Mouse (Mus musculus) forebrain, embryonic 16.5 days (tissue): ENCODE results near the gene Dnaaf2. TPM values are rescaled to one million over a fixed set of nuclear protein-coding genes. Genes with fewer than 3 reads are reported as not detected.
"Not testable (repeated sequence)": the region's sequence is repeated elsewhere in the genome, so short reads cannot be mapped to it uniquely, and the experiment has no call there.

Source experiments
- ATAC-seq: fragments of 200-750 bp; cut with Nextera tagmentation; 2 replicates; pipeline ENCODE4 v1.8.0; 2017; ENCODE audit warnings: mild to moderate bottlenecking, moderate library complexity
- H3K27ac ChIP-seq: fragments of 300-500 bp; sonication (generic); 2 replicates; pipeline ENCODE4 v1.5.1; 2014; ENCODE audit warnings: low read length, control low read depth
- H3K27me3 ChIP-seq: fragments of 300-500 bp; sonication (generic); replicated peaks from 2 replicates; pipeline ENCODE4 v1.6.1; 2014; ENCODE audit warnings: low read length; ENCODE audit not compliant: control insufficient read depth, insufficient read depth
- H3K36me3 ChIP-seq: fragments of 300-500 bp; sonication (generic); 2 replicates; pipeline ENCODE4 v1.6.1; 2014; ENCODE audit not compliant: control insufficient read depth, insufficient read depth
- H3K4me1 ChIP-seq: fragments of 300-500 bp; sonication (generic); replicated peaks from 2 replicates; pipeline ENCODE4 v1.6.1; 2014; ENCODE audit warnings: low read length; ENCODE audit not compliant: control insufficient read depth, insufficient read depth
- H3K4me2 ChIP-seq: fragments of 300-500 bp; sonication (generic); 2 replicates; pipeline ENCODE4 v1.6.1; 2014; ENCODE audit warnings: mild to moderate bottlenecking, low read length, control low read depth
- H3K4me3 ChIP-seq: fragments of 300-500 bp; sonication (generic); replicated peaks from 2 replicates; pipeline ENCODE4 v1.5.1; 2014; ENCODE audit warnings: mild to moderate bottlenecking, low read length, control low read depth
- H3K9ac ChIP-seq: fragments of 300-500 bp; sonication (generic); replicated peaks from 2 replicates; pipeline ENCODE4 v1.6.1; 2014; ENCODE audit warnings: low read depth, low read length, control low read depth
- H3K9me3 ChIP-seq: fragments of 300-500 bp; sonication (generic); 2 replicates; pipeline ENCODE4 v1.6.1; 2016; ENCODE audit warnings: low read length; ENCODE audit not compliant: control insufficient read depth
- WGBS: fragments of 180-500 bp; shearing (Covaris S2); extraction: QIAGEN DNeasy Blood & Tissue Kit; methylation state at CpG from one replicate; pipeline ENCODE4 v1.1.7; 2014; 5-methylcytosine and 5-hydroxymethylcytosine counted together
- polyA plus RNA-seq: library from polyadenylated mRNA; unstranded; fragments of >200 nt; fragmentation: Nextera tagmentation; extraction: Ambion mirVana; gene quantifications from 2 replicates; pipeline ENCODE4 v1.2.1, GENCODE M21; 2015

Dnaaf2 gene
- polyA plus RNA-seq, 1 experiment from 2014 or later, result 9.1 TPM

DNA sequence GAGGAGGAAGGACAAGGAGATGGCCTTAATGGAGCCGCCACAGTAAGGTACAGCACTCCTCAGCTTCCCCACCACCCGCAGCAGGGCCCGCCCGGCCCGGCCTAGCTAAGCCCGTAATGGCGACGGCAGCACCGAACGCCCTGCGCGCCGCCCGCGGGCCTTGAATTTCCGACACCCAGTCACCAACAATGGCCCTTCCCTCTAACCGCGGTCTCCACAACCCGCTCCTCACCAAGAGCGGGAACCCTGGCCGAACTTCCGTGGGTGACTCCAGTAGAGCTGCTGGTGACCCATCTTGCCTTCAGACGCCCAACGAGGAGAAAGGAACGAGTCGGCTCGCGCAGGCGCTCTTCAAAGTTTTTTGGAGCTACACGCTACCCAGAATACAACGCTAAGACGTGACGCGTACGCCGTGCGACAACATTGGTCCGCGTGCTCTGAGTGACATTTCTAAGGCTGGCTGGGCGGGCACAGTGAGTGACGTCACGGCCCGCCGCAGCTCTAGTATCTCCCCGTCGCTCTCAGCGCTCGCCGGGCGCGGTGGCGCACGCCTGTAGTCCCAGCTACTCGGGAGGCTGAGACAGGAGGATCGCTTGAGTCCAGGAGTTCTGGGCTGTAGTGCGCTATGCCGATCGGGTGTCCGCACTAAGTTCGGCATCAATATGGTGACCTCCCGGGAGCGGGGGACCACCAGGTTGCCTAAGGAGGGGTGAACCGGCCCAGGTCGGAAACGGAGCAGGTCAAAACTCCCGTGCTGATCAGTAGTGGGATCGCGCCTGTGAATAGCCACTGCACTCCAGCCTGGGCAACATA, 39.3 kb downstream of the Dnaaf2 start, which contains the start of gene Rps29:
Gene Rps29, minus strand, starts transcription at position 422 of the 813 bp plus-strand sequence.
- Histone ChIP-seq H3K36me3 (peaks cover 13% of the 10 kb centered on the region), H3K4me2 (peak within 1 kb of the TSS; percentile 74), H3K9ac (peak within 1 kb of the TSS; percentile 84), H3K27ac (peak within 1 kb of the TSS; percentile 93), H3K4me3 (peak within 1 kb of the TSS; percentile 73)
- not testable (repeated sequence) for H3K9me3 ChIP-seq, H3K4me1 ChIP-seq, H3K27me3 ChIP-seq
- peak; percentile 99 for ATAC-seq
- WGBS, result under 1% methylated on average over 57 of the region's 68 CpGs

DNA sequence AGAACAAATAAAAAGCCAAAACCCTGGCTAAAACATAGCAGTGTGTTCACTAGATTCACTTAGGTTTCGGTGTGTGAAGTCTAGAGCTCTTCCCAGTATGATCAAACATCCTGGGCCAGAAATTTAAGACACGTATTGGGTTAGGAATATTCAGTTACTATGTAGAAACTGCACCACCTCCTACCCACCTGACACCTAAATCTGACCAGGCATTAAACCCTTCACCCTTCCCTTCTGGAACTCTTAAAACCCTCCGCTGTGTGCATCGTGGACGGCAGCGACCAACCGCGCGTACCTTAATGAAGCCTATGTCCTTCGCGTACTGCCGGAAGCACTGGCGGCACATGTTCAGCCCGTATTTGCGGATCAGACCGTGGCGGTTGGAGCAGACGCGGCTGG, 39.9 kb downstream of the Dnaaf2 start:
- ATAC-seq, result no peak
- Histone ChIP-seq H3K4me2 (peak overlapping the region; percentile 74), H3K36me3 (peaks cover 13% of the 10 kb centered on the region), H3K27ac (peak overlapping the region; percentile 93), H3K9ac (peak overlapping the region; percentile 84), H3K4me1 (peaks cover 9% of the 10 kb centered on the region), H3K4me3 (peak overlapping the region; percentile 73), H3K27me3 (no peaks in the 10 kb centered on the region), H3K9me3 (no peaks in the 10 kb centered on the region)
- WGBS, result under 1% methylated on average over 19 of the region's 19 CpGs

DNA sequence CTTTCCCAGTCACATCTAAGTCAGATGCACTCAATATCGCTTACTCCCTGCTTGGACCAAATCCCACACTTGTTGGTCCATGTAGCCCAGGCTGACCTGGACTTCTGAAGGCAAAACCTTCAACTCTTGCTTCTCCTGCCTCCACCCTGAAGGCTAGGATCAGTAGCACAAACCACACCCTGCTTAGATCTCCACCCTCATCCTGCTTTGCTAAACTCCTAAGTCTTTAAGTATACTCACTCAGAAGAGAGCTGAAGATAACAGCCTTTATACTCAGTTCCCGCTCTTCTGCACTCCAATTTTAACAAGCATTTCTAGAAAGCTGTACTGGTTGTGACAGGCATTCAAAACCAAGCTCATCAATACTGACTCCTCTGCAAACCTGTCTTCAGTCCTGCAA, 41.1 kb downstream of the Dnaaf2 start:
- H3K4me2 ChIP-seq, result no peak overlapping the region
- H3K9me3 ChIP-seq, result no peaks in the 10 kb centered on the region
- 97% methylated on average over 2 of the region's 2 CpGs for WGBS
- H3K4me1 ChIP-seq, result peaks cover 9% of the 10 kb centered on the region
- no peak for ATAC-seq
- H3K27me3 ChIP-seq, result no peaks in the 10 kb centered on the region
- peaks cover 13% of the 10 kb centered on the region for H3K36me3 ChIP-seq
- H3K9ac ChIP-seq, result no peak overlapping the region
- no peak overlapping the region for H3K27ac ChIP-seq
- no peak overlapping the region for H3K4me3 ChIP-seq

DNA sequence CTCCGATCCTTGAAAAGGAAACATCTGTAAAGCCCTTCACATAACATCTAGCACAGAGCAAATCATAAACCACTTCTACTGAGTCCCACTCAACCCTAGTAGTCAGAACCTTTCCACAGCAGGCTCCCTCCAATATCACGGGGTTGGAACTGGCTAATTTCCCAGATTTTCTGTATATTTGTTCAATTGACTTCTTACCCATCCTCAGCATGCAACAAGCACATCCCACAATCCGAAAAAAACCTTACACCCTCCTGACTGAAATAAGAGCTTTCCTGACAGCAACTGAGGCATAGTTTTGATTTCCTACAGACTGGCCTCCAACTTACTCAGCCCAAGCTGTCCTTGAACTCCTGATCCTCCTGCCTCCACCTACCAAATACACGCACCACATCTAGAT, 41.8 kb downstream of the Dnaaf2 start:
- no peak overlapping the region for H3K4me2 ChIP-seq
- no peak for ATAC-seq
- no peaks in the 10 kb centered on the region for H3K27me3 ChIP-seq
- H3K27ac ChIP-seq, result no peak overlapping the region
- no peak overlapping the region for H3K9ac ChIP-seq
- H3K4me3 ChIP-seq, result no peak overlapping the region
- H3K36me3 ChIP-seq, result peaks cover 13% of the 10 kb centered on the region
- WGBS, result 83% methylated on average over 4 of the region's 4 CpGs
- H3K9me3 ChIP-seq, result no peaks in the 10 kb centered on the region
- H3K4me1 ChIP-seq, result peaks cover 9% of the 10 kb centered on the region

DNA sequence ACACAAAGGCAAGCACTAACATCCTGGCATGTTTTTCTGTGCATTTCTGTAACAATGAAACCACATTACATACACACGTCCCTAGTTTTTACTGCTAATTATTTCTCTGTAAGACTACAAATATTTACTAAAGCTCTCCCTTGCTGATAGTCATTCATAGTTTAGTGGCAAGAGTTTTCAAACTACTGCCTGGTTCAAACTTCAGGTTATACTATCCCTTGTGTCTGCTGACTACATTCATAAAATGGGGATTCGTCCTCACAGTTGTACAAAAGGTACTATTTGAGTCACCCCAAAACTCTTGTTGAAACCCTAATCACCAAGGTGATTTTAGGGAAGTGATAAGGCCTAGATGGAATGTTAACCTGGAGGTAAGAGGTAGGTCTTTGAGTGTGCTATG, 42.3 kb downstream of the Dnaaf2 start:
- Histone ChIP-seq H3K36me3 (peaks cover 13% of the 10 kb centered on the region), H3K4me2 (no peak overlapping the region), H3K9ac (no peak overlapping the region), H3K9me3 (no peaks in the 10 kb centered on the region), H3K4me3 (no peak overlapping the region), H3K27ac (no peak overlapping the region), H3K27me3 (no peaks in the 10 kb centered on the region), H3K4me1 (peaks cover 9% of the 10 kb centered on the region)
- ATAC-seq, result no peak
- WGBS, result 82% methylated on average over 2 of the region's 2 CpGs

DNA sequence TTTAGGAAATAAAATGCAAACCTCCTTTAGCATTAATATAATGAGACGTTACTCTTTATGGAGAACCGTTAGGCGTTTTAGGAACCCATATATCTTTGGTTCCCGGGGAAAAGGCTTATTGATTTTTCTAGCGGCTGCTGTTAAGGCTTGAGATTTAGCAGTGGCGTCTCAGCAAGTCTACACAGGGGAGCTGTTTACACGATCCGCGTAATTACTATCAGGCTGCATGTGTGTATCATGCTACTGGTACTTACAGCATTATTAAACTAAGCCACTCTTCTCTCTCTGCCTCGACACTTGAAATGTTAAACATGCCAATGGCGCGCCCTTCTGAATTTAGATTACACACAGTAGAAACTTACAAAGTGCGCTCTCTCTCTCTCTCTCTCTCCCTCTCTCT, 48.2 kb downstream of the Dnaaf2 start:
- no peaks in the 10 kb centered on the region for H3K27me3 ChIP-seq
- H3K4me1 ChIP-seq, result no peaks in the 10 kb centered on the region
- H3K4me3 ChIP-seq, result no peak overlapping the region
- H3K27ac ChIP-seq, result no peak overlapping the region
- no peak overlapping the region for H3K9ac ChIP-seq
- H3K36me3 ChIP-seq, result no peaks in the 10 kb centered on the region
- no peaks in the 10 kb centered on the region for H3K9me3 ChIP-seq
- 85% methylated on average over 13 of the region's 13 CpGs for WGBS
- no peak overlapping the region for H3K4me2 ChIP-seq
- no peak for ATAC-seq

DNA sequence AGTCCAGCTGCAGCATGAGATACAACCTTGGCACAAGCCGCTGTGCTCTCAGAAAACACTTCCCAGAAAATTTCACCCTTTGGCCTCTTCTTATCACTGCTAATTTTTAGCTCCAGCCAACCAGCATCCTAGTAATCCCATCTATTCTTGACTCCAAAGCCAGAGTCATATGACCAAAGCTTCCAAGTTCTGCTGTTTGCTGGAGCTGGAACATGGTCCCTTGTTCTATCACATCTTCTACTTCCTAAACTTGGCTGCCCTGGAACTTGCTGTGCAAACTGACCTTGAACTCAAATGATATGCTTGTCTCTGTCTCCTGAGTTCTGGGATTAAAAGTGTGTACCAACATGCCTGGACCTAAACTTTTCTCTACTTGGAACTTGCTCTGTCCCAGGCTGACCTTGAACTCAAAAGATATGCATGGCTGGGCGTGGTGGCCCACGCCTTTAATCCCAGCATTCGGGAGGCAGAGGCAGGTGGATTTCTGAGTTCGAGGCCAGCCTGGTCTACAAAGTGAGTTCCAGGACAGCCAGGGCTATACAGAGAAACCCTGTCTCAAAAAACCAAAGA, 51.0 kb downstream of the Dnaaf2 start:
- Histone ChIP-seq H3K9ac (no peak overlapping the region), H3K9me3 (no peaks in the 10 kb centered on the region), H3K4me1 (no peaks in the 10 kb centered on the region), H3K4me2 (no peak overlapping the region), H3K4me3 (no peak overlapping the region), H3K36me3 (no peaks in the 10 kb centered on the region), H3K27me3 (no peaks in the 10 kb centered on the region), H3K27ac (no peak overlapping the region)
- ATAC-seq, result no peak
- WGBS, result 92% methylated on average over 5 of the region's 5 CpGs

DNA sequence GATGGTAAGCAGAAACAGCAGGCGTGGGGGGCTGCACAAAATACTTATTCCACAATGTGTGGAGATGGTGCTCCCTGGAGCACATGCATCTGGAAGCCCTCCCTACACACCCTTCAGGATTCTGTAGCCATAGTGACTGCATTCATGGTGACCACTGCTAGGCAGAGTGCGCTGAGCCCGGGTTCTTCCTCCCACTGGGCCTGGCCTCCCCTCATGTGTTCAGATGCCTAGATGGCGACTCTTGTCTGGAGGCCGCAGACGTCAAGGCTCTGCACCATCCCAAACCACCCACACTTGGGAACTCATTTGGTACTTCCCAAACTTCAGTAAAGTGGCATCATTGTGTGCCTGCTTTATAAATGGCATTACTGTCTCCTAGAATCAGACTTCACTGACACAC, 54.8 kb downstream of the Dnaaf2 start:
- H3K9ac ChIP-seq, result no peak overlapping the region
- H3K4me2 ChIP-seq, result no peak overlapping the region
- H3K4me3 ChIP-seq, result no peak overlapping the region
- H3K36me3 ChIP-seq, result no peaks in the 10 kb centered on the region
- no peak for ATAC-seq
- no peaks in the 10 kb centered on the region for H3K27me3 ChIP-seq
- no peaks in the 10 kb centered on the region for H3K4me1 ChIP-seq
- no peak overlapping the region for H3K27ac ChIP-seq
- WGBS, result 71% methylated on average over 6 of the region's 6 CpGs
- no peaks in the 10 kb centered on the region for H3K9me3 ChIP-seq

DNA sequence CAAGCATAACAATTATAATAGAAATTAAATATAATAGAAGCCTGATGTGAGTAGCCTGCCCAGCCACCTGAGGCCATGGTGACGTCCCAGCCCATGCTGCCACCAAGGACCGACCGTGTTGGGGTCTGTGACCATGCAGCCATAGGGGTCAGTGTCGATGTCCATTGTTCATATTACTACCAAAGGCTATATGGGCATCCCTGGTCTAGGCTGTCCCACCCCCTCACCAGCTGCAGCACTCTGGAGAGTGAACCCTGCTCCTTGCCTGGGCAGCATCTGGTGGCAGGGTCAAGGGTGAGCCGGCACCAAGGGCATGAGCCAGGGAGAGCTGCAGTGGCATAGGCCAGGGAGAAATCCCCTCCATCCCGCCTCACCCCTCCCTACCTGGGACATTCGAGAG, 58.4 kb downstream of the Dnaaf2 start:
- ATAC-seq, result no peak
- H3K36me3 ChIP-seq, result no peaks in the 10 kb centered on the region
- no peak overlapping the region for H3K27ac ChIP-seq

More for the DNA sequence above, 58.4 kb downstream of the Dnaaf2 start:
- no peak overlapping the region for H3K4me2 ChIP-seq
- no peaks in the 10 kb centered on the region for H3K4me1 ChIP-seq
- no peak overlapping the region for H3K9ac ChIP-seq
- H3K9me3 ChIP-seq, result no peaks in the 10 kb centered on the region
- no peak overlapping the region for H3K4me3 ChIP-seq
- H3K27me3 ChIP-seq, result no peaks in the 10 kb centered on the region
- WGBS, result 89% methylated on average over 7 of the region's 7 CpGs
